Mouse (Mus musculus) liver, embryonic 14.5 days (tissue): ENCODE data around the gene Wdr72.

Experiments used
- CTCF ChIP-seq: IDR thresholded peaks from 2 replicates; pipeline ENCODE4 v1.5.1; 2016; ENCODE audit warnings: antibody characterized with exemption, low read depth, control low read depth
- EP300 ChIP-seq: IDR thresholded peaks from 2 replicates; pipeline ENCODE4 v1.6.1; 2016; ENCODE audit warnings: antibody characterized with exemption, low read depth

DNA sequence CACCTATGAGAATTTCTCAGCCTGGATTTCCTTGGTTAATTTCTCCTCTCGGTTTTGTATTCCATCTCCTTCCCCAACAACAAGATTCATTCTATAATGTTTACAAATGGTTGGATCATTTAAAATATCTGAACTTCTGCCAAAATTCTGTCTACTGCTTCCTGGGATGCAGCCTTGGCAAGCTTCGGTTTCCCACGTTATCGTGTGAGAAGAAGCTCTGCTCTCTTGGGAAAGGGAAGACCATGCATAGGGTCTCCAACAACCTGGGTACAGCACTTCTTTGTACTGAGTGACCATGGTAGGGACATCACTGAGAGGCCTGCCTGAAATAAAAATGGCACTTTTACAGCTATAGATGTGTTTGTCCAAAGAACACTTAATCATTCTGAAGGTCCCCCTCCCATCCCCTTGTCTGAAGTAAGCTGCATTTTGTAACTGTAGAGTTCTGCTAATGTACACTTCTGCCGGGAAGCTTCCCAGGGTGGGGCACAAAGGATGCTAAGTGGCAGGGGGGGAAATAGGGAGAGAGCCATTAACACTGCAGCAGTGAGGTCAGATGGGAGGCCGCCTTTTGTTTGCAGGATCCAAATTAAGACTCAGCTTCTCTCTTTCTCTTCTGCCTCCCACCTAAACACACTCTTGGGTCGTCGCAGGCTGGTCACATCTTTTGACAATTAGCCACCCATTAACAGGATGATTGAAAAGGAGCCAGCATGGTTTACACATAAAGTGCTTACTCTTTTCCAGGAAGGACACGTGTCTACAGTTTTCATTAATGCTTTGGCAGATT lies 220.7 kb downstream of the Wdr72 start:
- no peak for TF ChIP-seq CTCF
- TF ChIP-seq EP300, result no peak
